In genomic region chr12:111732921-111733320, GRCm38 (mm10) we compare ENCODE assay signal across 7 mouse cellular contexts. TPM values are rescaled to one million over a fixed set of nuclear protein-coding genes. Genes with fewer than 3 reads are reported as not detected.
DNase-seq lines count a peak whose midpoint lies in the region; ATAC-seq and TF ChIP-seq lines count a peak whose summit lies in the region.

No protein-coding gene starts in this region.

- H3K4me3 ChIP-seq in layer of hippocampus, adult 2 months, result no peak overlapping the region
- no peak overlapping the region for H3K4me3 ChIP-seq in forebrain, postnatal 0 days (ENCODE audit: low read depth, low read length)
- no peak overlapping the region for H3K4me3 ChIP-seq in limb, embryonic 12.5 days (replicated peaks)
- H3K4me3 ChIP-seq in neural tube, embryonic 15.5 days (replicated peaks), result no peak overlapping the region

- no peak overlapping the region for H3K9ac ChIP-seq in forebrain, postnatal 0 days
- no peak overlapping the region; the same call in 1 of the 2 replicates for H3K9ac ChIP-seq in limb, embryonic 12.5 days (replicated peaks)
- no peak overlapping the region; the same call in 1 of the 2 replicates for H3K9ac ChIP-seq in neural tube, embryonic 15.5 days (replicated peaks)

- WGBS in forebrain, postnatal 0 days, result 52% methylated on average over 5 of the region's 5 CpGs
- WGBS in limb, embryonic 12.5 days, result 66% methylated on average over 5 of the region's 5 CpGs
- WGBS in neural tube, embryonic 15.5 days, result 41% methylated on average over 5 of the region's 5 CpGs

- ATAC-seq in forebrain, postnatal 0 days, result no peak; the same call in 1 of the 2 replicates
- peak; percentile 40 for ATAC-seq in limb, embryonic 12.5 days (ENCODE audit: insufficient number of reproducible peaks, insufficient read depth, low FRiP score, low TSS enrichment, low read depth)
- peak; percentile 42 for ATAC-seq in neural tube, embryonic 15.5 days (ENCODE audit: low FRiP score)

- 0 out of 2 replicates have a peak, but pooled peaks cover 4% of the 10 kb centered on the region for H3K4me1 ChIP-seq in forebrain, postnatal 0 days (ENCODE audit: insufficient read depth)
- H3K4me1 ChIP-seq in limb, embryonic 12.5 days (replicated peaks), result peaks cover 4% of the 10 kb centered on the region; the same call in 1 of the 2 replicates
- H3K4me1 ChIP-seq in neural tube, embryonic 15.5 days, result peaks cover 13% of the 10 kb centered on the region

- DNase-seq in layer of hippocampus, adult 2 months (ENCODE audit: low spot score in 2 of 2), result no peak
- DNase-seq in layer of hippocampus, postnatal 10 days (ENCODE audit: low spot score in 2 of 2), result no peak
- no peak for DNase-seq in forebrain, postnatal 0 days
- DNase-seq in embryo, embryonic 10.5 days (ENCODE audit: low spot score), result no peak
- DNase-seq in urinary bladder, postnatal 4 days (ENCODE audit: low spot score in 2 of 2), result no peak

- peak overlapping the region; percentile 31; the same call in 1 of the 2 replicates for H3K4me2 ChIP-seq in forebrain, postnatal 0 days (ENCODE audit: low read depth)
- no peak overlapping the region for H3K4me2 ChIP-seq in limb, embryonic 12.5 days
- H3K4me2 ChIP-seq in neural tube, embryonic 15.5 days, result peak overlapping the region; percentile 46

- no peaks in the 10 kb centered on the region for H3K9me3 ChIP-seq in forebrain, postnatal 0 days (ENCODE audit: low read length)
- no peaks in the 10 kb centered on the region for H3K9me3 ChIP-seq in limb, embryonic 12.5 days
- H3K9me3 ChIP-seq in neural tube, embryonic 15.5 days (replicated peaks), result no peaks in the 10 kb centered on the region

- peak overlapping the region; percentile 90 for H3K27ac ChIP-seq in layer of hippocampus, adult 2 months
- H3K27ac ChIP-seq in forebrain, postnatal 0 days (ENCODE audit: low read depth, low read length), result no peak overlapping the region
- 0 out of 2 replicates have a peak overlapping the region, but pooled peaks have one; percentile 4 for H3K27ac ChIP-seq in limb, embryonic 12.5 days
- H3K27ac ChIP-seq in neural tube, embryonic 15.5 days (replicated peaks), result peak overlapping the region; percentile 67

- TF ChIP-seq CTCF in layer of hippocampus, adult 2 months (conservative IDR thresholded peaks at IDR 0.05), result no peak
- TF ChIP-seq CTCF in forebrain, postnatal 0 days (IDR thresholded peaks at IDR 0.05; ENCODE audit: low read depth), result no peak

- H3K36me3 ChIP-seq in forebrain, postnatal 0 days (ENCODE audit: insufficient read depth), result peaks cover 9% of the 10 kb centered on the region; the same call in 1 of the 2 replicates
- H3K36me3 ChIP-seq in limb, embryonic 12.5 days, result peaks cover 34% of the 10 kb centered on the region
- peaks cover 8% of the 10 kb centered on the region for H3K36me3 ChIP-seq in neural tube, embryonic 15.5 days

- no peaks in the 10 kb centered on the region for H3K27me3 ChIP-seq in forebrain, postnatal 0 days (ENCODE audit: insufficient read depth, low read length)
- H3K27me3 ChIP-seq in limb, embryonic 12.5 days, result no peaks in the 10 kb centered on the region
- no peaks in the 10 kb centered on the region for H3K27me3 ChIP-seq in neural tube, embryonic 15.5 days (replicated peaks)

RNA-seq across cellular contexts. Expression of gene Apopt1, which starts 19.9 kb away (rescaled TPM):
- total RNA-seq in layer of hippocampus, adult 2 months (2021), result 10 to 100 TPM; 35.7 to 36.8 TPM
- 10 to 100 TPM; 39.2 to 42.0 TPM for total RNA-seq in layer of hippocampus, postnatal 10 days (2021)
- 27.8 and 30.1 TPM in 2 replicates for total RNA-seq in forebrain, postnatal 0 days (2014; rRNA removed)
- polyA plus RNA-seq in forebrain, postnatal 0 days (2015; fragmentation: Nextera tagmentation; extraction: Ambion mirVana), result 52.7 and 59.8 TPM in 2 replicates
- polyA plus RNA-seq in limb, embryonic 12.5 days (2016; fragmentation: Nextera tagmentation; extraction: Ambion mirVana), result 59.3 and 63.8 TPM in 2 replicates
- polyA plus RNA-seq in neural tube, embryonic 15.5 days (2015; fragmentation: Nextera tagmentation; extraction: Ambion mirVana), result 58.5 and 58.8 TPM in 2 replicates

RNA-seq across cellular contexts. Expression of gene Bag5, which starts 19.9 kb away (rescaled TPM):
- total RNA-seq in layer of hippocampus, adult 2 months (2021), result 10 to 100 TPM; 50.6 to 50.9 TPM
- total RNA-seq in layer of hippocampus, postnatal 10 days (2021), result 10 to 100 TPM; 38.4 to 38.9 TPM
- total RNA-seq in forebrain, postnatal 0 days (2014; rRNA removed), result 50.6 and 54.2 TPM in 2 replicates
- 60.7 and 71.2 TPM in 2 replicates for polyA plus RNA-seq in forebrain, postnatal 0 days (2015; fragmentation: Nextera tagmentation; extraction: Ambion mirVana)
- 60.5 and 60.9 TPM in 2 replicates for polyA plus RNA-seq in limb, embryonic 12.5 days (2016; fragmentation: Nextera tagmentation; extraction: Ambion mirVana)
- 61.5 and 65.2 TPM in 2 replicates for polyA plus RNA-seq in neural tube, embryonic 15.5 days (2015; fragmentation: Nextera tagmentation; extraction: Ambion mirVana)

RNA-seq across cellular contexts. Expression of gene Klc1, which starts 25.7 kb away (rescaled TPM):
- total RNA-seq in layer of hippocampus, adult 2 months (2021), result 100 to 1,000 TPM; 654 to 684 TPM
- total RNA-seq in layer of hippocampus, postnatal 10 days (2021), result 100 to 1,000 TPM; 840 to 877 TPM
- 596 and 608 TPM in 2 replicates for total RNA-seq in forebrain, postnatal 0 days (2014; rRNA removed)
- 592 and 640 TPM in 2 replicates for polyA plus RNA-seq in forebrain, postnatal 0 days (2015; fragmentation: Nextera tagmentation; extraction: Ambion mirVana)
- polyA plus RNA-seq in limb, embryonic 12.5 days (2016; fragmentation: Nextera tagmentation; extraction: Ambion mirVana), result 114 and 121 TPM in 2 replicates
- polyA plus RNA-seq in neural tube, embryonic 15.5 days (2015; fragmentation: Nextera tagmentation; extraction: Ambion mirVana), result 504 and 568 TPM in 2 replicates

RNA-seq across cellular contexts. Expression of gene Trmt61a, which starts 55.0 kb away (rescaled TPM):
- 10 to 100 TPM; 16.7 to 18.0 TPM for total RNA-seq in layer of hippocampus, adult 2 months (2021)
- 10 to 100 TPM; 16.3 to 19.8 TPM for total RNA-seq in layer of hippocampus, postnatal 10 days (2021)
- 15.9 and 19.6 TPM in 2 replicates for total RNA-seq in forebrain, postnatal 0 days (2014; rRNA removed)
- 8.8 and 10.9 TPM in 2 replicates for polyA plus RNA-seq in forebrain, postnatal 0 days (2015; fragmentation: Nextera tagmentation; extraction: Ambion mirVana)
- polyA plus RNA-seq in limb, embryonic 12.5 days (2016; fragmentation: Nextera tagmentation; extraction: Ambion mirVana), result 10.4 and 11.4 TPM in 2 replicates
- polyA plus RNA-seq in neural tube, embryonic 15.5 days (2015; fragmentation: Nextera tagmentation; extraction: Ambion mirVana), result 9.6 and 10.8 TPM in 2 replicates
